Mouse (Mus musculus) ovary, postnatal 10 days (tissue): ENCODE data around the gene Rbm24.

Experiments used
- DNase-seq: peaks from one replicate; pipeline ENCODE4 v3.0.0; 2022; ENCODE audit warnings: low spot score

The Rbm24 gene

GRCm38 (mm10) chr13:46418141-46418601 is at the start of gene Rbm24:
Gene Rbm24 (plus strand): TSS chr13:46418434.
- peak; percentile 46 for DNase-seq

- no peak for DNase-seq
Measured at GRCm38 (mm10) chr13:46372884-46373283, 45.4 kb upstream of the Rbm24 start.

GRCm38 (mm10) chr13:46375371-46375770 is 42.9 kb upstream of the Rbm24 start:
- no peak for DNase-seq

GRCm38 (mm10) chr13:46387396-46387795 is 30.8 kb upstream of the Rbm24 start:
- no peak for DNase-seq

- DNase-seq: no peak
Measured at GRCm38 (mm10) chr13:46391654-46392053, 26.6 kb upstream of the Rbm24 start.

GRCm38 (mm10) chr13:46392893-46393292 is 25.3 kb upstream of the Rbm24 start:
- DNase-seq: no peak

GRCm38 (mm10) chr13:46393936-46394335 is 24.3 kb upstream of the Rbm24 start:
- no peak for DNase-seq

GRCm38 (mm10) chr13:46397235-46397634 is 21.0 kb upstream of the Rbm24 start:
- DNase-seq: no peak

GRCm38 (mm10) chr13:46407151-46407550 is 11.1 kb upstream of the Rbm24 start:
- DNase-seq: no peak

- DNase-seq: no peak
Measured at GRCm38 (mm10) chr13:46412247-46412646, 6.0 kb upstream of the Rbm24 start.

GRCm38 (mm10) chr13:46413588-46413987 is 4.6 kb upstream of the Rbm24 start:
- DNase-seq: no peak

GRCm38 (mm10) chr13:46414050-46414449 is 4.2 kb upstream of the Rbm24 start:
- no peak for DNase-seq

GRCm38 (mm10) chr13:46416021-46416420 is 2.2 kb upstream of the Rbm24 start:
- no peak for DNase-seq

GRCm38 (mm10) chr13:46417594-46417993 is 640 bp upstream of the Rbm24 start:
- DNase-seq: no peak

- DNase-seq: peak; percentile 15
Measured at GRCm38 (mm10) chr13:46418731-46419545, 704 bp downstream of the Rbm24 start.

- no peak for DNase-seq
Measured at GRCm38 (mm10) chr13:46419648-46420047, 1.4 kb downstream of the Rbm24 start.

GRCm38 (mm10) chr13:46420095-46420494 is 1.9 kb downstream of the Rbm24 start:
- DNase-seq: no peak

GRCm38 (mm10) chr13:46423805-46424204 is 5.6 kb downstream of the Rbm24 start:
- DNase-seq: no peak

- no peak for DNase-seq
Measured at GRCm38 (mm10) chr13:46424376-46424775, 6.1 kb downstream of the Rbm24 start.

GRCm38 (mm10) chr13:46426651-46427269 is 8.5 kb downstream of the Rbm24 start:
- no peak for DNase-seq

GRCm38 (mm10) chr13:46428964-46429363 is 10.7 kb downstream of the Rbm24 start:
- DNase-seq: no peak

- no peak for DNase-seq
Measured at GRCm38 (mm10) chr13:46429866-46430265, 11.6 kb downstream of the Rbm24 start.

GRCm38 (mm10) chr13:46433880-46434560 is 15.8 kb downstream of the Rbm24 start:
- no peak for DNase-seq
